Mouse (Mus musculus): ENCODE data around the gene Ric8b. TPM values are rescaled to one million over a fixed set of nuclear protein-coding genes. Genes with fewer than 3 reads are reported as not detected.

Gene Ric8b
- polyA plus RNA-seq, 1 experiment from 2014 or later, result 22.2 TPM

DNA sequence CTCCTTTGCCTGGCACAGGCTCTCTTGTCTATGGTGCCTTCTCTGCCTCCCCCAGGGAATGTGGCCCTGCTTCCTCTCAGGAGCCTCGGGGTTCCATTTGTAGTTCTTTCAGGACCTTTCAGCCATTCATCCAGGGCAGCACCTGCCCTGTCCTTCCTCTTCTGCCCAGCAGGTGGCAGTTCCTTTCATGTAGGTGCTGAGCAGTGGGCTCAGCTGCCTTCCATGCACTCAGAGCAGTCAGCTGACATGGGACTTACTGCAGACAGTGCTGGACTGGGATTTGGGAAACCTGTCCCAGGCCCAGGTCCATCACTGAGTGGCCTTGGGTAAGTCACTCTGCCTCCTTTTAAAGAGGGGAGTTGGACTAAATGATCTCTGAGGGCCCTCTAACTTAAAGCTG, 96.0 kb downstream of the Ric8b start:
- Histone ChIP-seq H3K27me3 (ENCODE audit: control insufficient read depth, insufficient read depth, low read length) (no peaks in the 10 kb centered on the region), H3K9ac (replicated peaks; ENCODE audit: low read depth, low read length) (no peak overlapping the region), H3K4me2 (replicated peaks; ENCODE audit: low read depth, low read length) (no peak overlapping the region), H3K9me3 (ENCODE audit: control insufficient read depth, low read depth, low read length) (no peaks in the 10 kb centered on the region), H3K4me3 (ENCODE audit: low read depth, low read length) (no peak overlapping the region), H3K27ac (ENCODE audit: low read length) (no peak overlapping the region), H3K36me3 (ENCODE audit: control insufficient read depth, insufficient read depth, low read length) (peaks cover 15% of the 10 kb centered on the region; the same call in 1 of the 2 replicates), H3K4me1 (ENCODE audit: control insufficient read depth, insufficient read depth, low read length) (no peaks in the 10 kb centered on the region)
- 9% methylated on average over 1 of the region's 1 CpGs for WGBS
- ATAC-seq (ENCODE audit: insufficient number of reproducible peaks, insufficient read depth, low FRiP score, low read depth), result 0 out of 2 replicates have a peak, but pooled peaks have one; percentile 56

GRCm38 (mm10) chr10:85013924-85014428, 96.6 kb downstream of the Ric8b start:
- Histone ChIP-seq H3K27me3 (ENCODE audit: control insufficient read depth, insufficient read depth, low read length) (no peaks in the 10 kb centered on the region), H3K4me2 (replicated peaks; ENCODE audit: low read depth, low read length) (no peak overlapping the region), H3K4me3 (ENCODE audit: low read depth, low read length) (no peak overlapping the region), H3K36me3 (ENCODE audit: control insufficient read depth, insufficient read depth, low read length) (peaks cover 15% of the 10 kb centered on the region; the same call in 1 of the 2 replicates), H3K9ac (replicated peaks; ENCODE audit: low read depth, low read length) (no peak overlapping the region), H3K4me1 (ENCODE audit: control insufficient read depth, insufficient read depth, low read length) (no peaks in the 10 kb centered on the region), H3K9me3 (ENCODE audit: control insufficient read depth, low read depth, low read length) (no peaks in the 10 kb centered on the region), H3K27ac (ENCODE audit: low read length) (no peak overlapping the region)
- 89% methylated on average over 8 of the region's 8 CpGs for whole genome bisulfite sequencing
- no peak for ATAC-seq (ENCODE audit: insufficient number of reproducible peaks, insufficient read depth, low FRiP score, low read depth)

GRCm38 (mm10) chr10:85014456-85014976, 97.1 kb downstream of the Ric8b start:
- H3K9me3 ChIP-seq (ENCODE audit: control insufficient read depth, low read depth, low read length), result no peaks in the 10 kb centered on the region
- H3K27me3 ChIP-seq (ENCODE audit: control insufficient read depth, insufficient read depth, low read length), result no peaks in the 10 kb centered on the region
- H3K4me1 ChIP-seq (ENCODE audit: control insufficient read depth, insufficient read depth, low read length), result no peaks in the 10 kb centered on the region
- peaks cover 15% of the 10 kb centered on the region; the same call in 1 of the 2 replicates for H3K36me3 ChIP-seq (ENCODE audit: control insufficient read depth, insufficient read depth, low read length)
- H3K27ac ChIP-seq (ENCODE audit: low read length), result no peak overlapping the region
- no peak overlapping the region for H3K4me2 ChIP-seq (replicated peaks; ENCODE audit: low read depth, low read length)
- no peak overlapping the region for H3K9ac ChIP-seq (replicated peaks; ENCODE audit: low read depth, low read length)
- WGBS, result 82% methylated on average over 9 of the region's 9 CpGs
- H3K4me3 ChIP-seq (ENCODE audit: low read depth, low read length), result no peak overlapping the region
- ATAC-seq (ENCODE audit: insufficient number of reproducible peaks, insufficient read depth, low FRiP score, low read depth), result no peak

DNA sequence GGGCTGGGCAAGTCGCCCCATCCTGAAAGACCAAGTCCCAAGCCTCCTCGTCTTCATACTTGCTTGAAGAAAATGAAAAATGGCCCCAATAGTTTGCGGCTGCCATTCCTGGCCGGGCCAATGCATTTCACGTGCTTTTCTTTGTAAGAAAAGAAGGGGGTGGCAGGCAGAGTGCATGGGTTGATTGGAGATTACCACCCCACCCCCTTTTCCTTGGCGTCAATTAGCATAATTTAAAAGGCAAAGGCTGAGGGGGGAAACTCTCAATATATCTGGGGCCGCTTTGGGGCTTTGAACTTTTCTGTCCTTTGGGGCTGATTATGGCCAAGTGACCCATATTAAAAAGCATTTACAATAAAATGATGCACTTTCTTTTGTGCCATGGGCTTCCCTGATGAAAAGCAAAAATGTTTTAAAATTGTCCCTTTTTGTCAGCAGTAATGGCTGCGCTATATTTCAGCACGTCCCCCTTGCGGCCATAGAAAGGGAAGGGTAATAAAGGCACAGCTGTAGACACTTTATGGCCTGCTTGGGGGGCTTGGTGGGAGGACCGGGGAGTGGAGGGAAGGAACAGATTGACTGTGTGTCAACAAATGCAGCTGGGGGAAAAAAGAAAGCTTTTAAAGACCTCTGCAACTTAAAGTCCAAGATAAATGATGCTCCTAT, 105.4 kb downstream of the Ric8b start:
- H3K27ac ChIP-seq (ENCODE audit: low read length), result no peak overlapping the region
- H3K9ac ChIP-seq (replicated peaks; ENCODE audit: low read depth, low read length), result no peak overlapping the region
- no peak overlapping the region for H3K4me3 ChIP-seq (ENCODE audit: low read depth, low read length)
- no peaks in the 10 kb centered on the region for H3K36me3 ChIP-seq (ENCODE audit: control insufficient read depth, insufficient read depth, low read length)
- ATAC-seq (ENCODE audit: insufficient number of reproducible peaks, insufficient read depth, low FRiP score, low read depth), result no peak
- no peaks in the 10 kb centered on the region for H3K27me3 ChIP-seq (ENCODE audit: control insufficient read depth, insufficient read depth, low read length)
- H3K9me3 ChIP-seq (ENCODE audit: control insufficient read depth, low read depth, low read length), result no peaks in the 10 kb centered on the region
- H3K4me1 ChIP-seq (ENCODE audit: control insufficient read depth, insufficient read depth, low read length), result no peaks in the 10 kb centered on the region
- WGBS, result 61% methylated on average over 11 of the region's 11 CpGs
- no peak overlapping the region for H3K4me2 ChIP-seq (replicated peaks; ENCODE audit: low read depth, low read length)

DNA sequence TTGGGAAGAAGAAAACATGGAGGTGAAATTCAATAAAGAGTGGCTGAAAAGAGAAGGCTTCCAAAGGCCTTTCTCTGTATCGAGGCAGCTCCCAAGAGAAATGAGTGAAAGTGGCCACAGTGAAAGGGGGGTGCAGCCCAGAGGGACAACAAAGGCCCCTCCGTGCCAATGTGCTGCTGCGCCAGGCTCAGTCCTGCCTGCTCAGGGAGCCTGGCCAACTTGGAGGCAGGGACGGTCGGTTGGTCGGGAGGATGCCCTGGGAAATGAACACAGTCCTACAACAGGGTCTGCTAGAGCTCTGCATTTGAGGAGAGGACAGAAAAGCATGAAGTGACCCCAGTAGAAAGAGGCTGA, 105.9 kb downstream of the Ric8b start:
- Histone ChIP-seq H3K27ac (ENCODE audit: low read length) (no peak overlapping the region), H3K9me3 (ENCODE audit: control insufficient read depth, low read depth, low read length) (no peaks in the 10 kb centered on the region), H3K4me1 (ENCODE audit: control insufficient read depth, insufficient read depth, low read length) (no peaks in the 10 kb centered on the region), H3K4me3 (ENCODE audit: low read depth, low read length) (no peak overlapping the region), H3K4me2 (replicated peaks; ENCODE audit: low read depth, low read length) (no peak overlapping the region), H3K27me3 (ENCODE audit: control insufficient read depth, insufficient read depth, low read length) (no peaks in the 10 kb centered on the region), H3K36me3 (ENCODE audit: control insufficient read depth, insufficient read depth, low read length) (no peaks in the 10 kb centered on the region), H3K9ac (replicated peaks; ENCODE audit: low read depth, low read length) (no peak overlapping the region)
- 66% methylated on average over 6 of the region's 6 CpGs for WGBS
- no peak for ATAC-seq (ENCODE audit: insufficient number of reproducible peaks, insufficient read depth, low FRiP score, low read depth)

DNA sequence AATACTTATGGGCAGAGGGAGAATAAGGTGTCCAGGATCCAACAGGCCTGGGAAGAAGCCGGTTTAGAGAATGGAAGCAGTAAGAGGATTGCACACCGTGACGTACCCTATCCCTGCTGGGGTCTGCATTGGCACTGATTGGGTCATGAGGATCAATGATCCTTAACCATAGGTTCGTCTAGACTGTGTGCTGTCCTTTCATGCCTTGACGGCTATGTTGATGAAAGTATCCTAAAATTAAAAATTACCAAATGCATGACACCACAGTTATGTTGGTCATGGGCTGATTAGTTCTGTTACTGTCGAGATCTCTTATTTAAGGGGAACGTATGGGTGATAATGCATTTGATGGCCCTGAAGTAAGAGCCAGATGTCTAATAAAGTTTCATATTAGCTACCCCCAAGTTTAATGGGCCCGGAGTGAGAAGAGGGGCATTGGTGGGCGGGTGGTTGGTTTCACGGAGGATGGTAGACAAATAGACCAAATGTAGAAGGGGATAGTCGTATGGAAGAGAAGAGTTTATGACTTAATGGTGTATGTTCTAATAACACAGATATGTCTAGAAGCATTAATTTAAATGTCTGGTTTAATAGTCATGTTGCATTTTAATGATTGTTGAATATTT, 108.5 kb downstream of the Ric8b start:
- H3K4me1 ChIP-seq (ENCODE audit: control insufficient read depth, insufficient read depth, low read length), result no peaks in the 10 kb centered on the region
- no peaks in the 10 kb centered on the region for H3K36me3 ChIP-seq (ENCODE audit: control insufficient read depth, insufficient read depth, low read length)
- ATAC-seq (ENCODE audit: insufficient number of reproducible peaks, insufficient read depth, low FRiP score, low read depth), result peak; percentile 95
- WGBS, result 89% methylated on average over 11 of the region's 11 CpGs
- H3K27me3 ChIP-seq (ENCODE audit: control insufficient read depth, insufficient read depth, low read length), result no peaks in the 10 kb centered on the region
- H3K27ac ChIP-seq (ENCODE audit: low read length), result no peak overlapping the region
- no peak overlapping the region for H3K9ac ChIP-seq (replicated peaks; ENCODE audit: low read depth, low read length)
- no peaks in the 10 kb centered on the region for H3K9me3 ChIP-seq (ENCODE audit: control insufficient read depth, low read depth, low read length)
- H3K4me2 ChIP-seq (replicated peaks; ENCODE audit: low read depth, low read length), result no peak overlapping the region
- no peak overlapping the region for H3K4me3 ChIP-seq (ENCODE audit: low read depth, low read length)

DNA sequence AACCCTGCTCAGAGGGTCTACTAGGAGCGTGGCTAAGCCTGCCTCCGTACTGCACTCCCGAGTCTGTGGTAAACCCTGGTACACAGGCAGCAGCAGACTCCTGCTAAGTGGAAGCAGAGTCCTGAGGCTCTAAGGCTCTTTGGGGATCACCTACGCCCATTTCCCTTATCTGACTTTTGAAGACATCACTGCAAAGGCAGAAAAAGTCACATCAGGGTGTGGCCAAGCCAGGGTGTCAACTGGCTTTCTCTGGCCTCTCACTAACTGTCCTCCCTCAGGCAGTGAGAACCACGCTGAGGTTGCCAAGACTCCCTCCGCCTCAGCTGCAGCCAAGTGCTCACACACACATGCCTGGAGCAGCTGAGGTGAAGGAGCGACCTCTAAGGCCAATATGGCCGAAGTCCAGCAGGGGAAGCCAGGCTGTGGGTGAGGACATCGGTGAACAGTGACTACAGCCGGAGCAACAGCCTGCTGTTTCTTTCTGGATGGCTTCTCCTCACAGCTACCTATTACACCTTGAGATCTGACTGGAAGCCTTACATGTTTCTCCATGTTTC, 110.3 kb downstream of the Ric8b start:
- Histone ChIP-seq H3K27me3 (ENCODE audit: control insufficient read depth, insufficient read depth, low read length) (no peaks in the 10 kb centered on the region), H3K4me1 (ENCODE audit: control insufficient read depth, insufficient read depth, low read length) (no peaks in the 10 kb centered on the region), H3K9me3 (ENCODE audit: control insufficient read depth, low read depth, low read length) (no peaks in the 10 kb centered on the region), H3K4me2 (replicated peaks; ENCODE audit: low read depth, low read length) (no peak overlapping the region), H3K9ac (replicated peaks; ENCODE audit: low read depth, low read length) (no peak overlapping the region), H3K4me3 (ENCODE audit: low read depth, low read length) (no peak overlapping the region), H3K27ac (ENCODE audit: low read length) (no peak overlapping the region), H3K36me3 (ENCODE audit: control insufficient read depth, insufficient read depth, low read length) (no peaks in the 10 kb centered on the region)
- WGBS, result 69% methylated on average over 10 of the region's 10 CpGs
- no peak for ATAC-seq (ENCODE audit: insufficient number of reproducible peaks, insufficient read depth, low FRiP score, low read depth)

DNA sequence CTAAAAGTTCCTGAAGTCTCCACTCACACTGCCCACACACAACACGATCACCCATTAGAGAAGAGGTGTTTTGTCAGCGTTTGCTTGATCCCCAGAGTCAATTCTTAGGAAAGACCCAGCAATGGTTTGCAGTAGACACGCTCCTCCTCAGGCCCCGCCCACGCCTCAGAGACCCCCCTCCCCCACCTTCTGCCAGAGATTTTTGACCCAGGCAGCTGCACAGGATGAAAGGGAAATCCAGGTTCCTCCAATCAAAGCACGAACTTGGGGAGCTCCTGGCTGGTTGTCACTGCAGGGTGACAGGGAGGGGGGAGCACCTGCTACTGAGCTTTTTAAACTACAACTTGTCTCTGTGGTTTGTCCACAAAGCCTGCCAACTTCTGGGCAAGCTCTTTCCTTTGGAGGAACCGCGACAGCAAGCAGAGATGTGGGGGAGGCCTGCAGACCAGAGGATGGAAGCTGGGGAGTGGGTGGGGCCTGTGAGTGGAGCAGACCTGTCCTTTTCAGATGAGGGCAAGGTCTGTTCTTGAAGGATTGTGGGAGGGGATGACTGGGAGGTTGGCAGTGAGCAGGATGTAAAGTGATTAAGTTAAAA, 117.8 kb downstream of the Ric8b start:
- 25% methylated on average over 8 of the region's 8 CpGs for WGBS

More for the DNA sequence above, 117.8 kb downstream of the Ric8b start:
- Histone ChIP-seq H3K27me3 (ENCODE audit: control insufficient read depth, insufficient read depth, low read length) (no peaks in the 10 kb centered on the region), H3K9me3 (ENCODE audit: control insufficient read depth, low read depth, low read length) (no peaks in the 10 kb centered on the region), H3K27ac (ENCODE audit: low read length) (no peak overlapping the region), H3K4me1 (ENCODE audit: control insufficient read depth, insufficient read depth, low read length) (no peaks in the 10 kb centered on the region), H3K4me2 (replicated peaks; ENCODE audit: low read depth, low read length) (no peak overlapping the region), H3K9ac (replicated peaks; ENCODE audit: low read depth, low read length) (no peak overlapping the region), H3K4me3 (ENCODE audit: low read depth, low read length) (no peak overlapping the region), H3K36me3 (ENCODE audit: control insufficient read depth, insufficient read depth, low read length) (no peaks in the 10 kb centered on the region)
- no peak for ATAC-seq (ENCODE audit: insufficient number of reproducible peaks, insufficient read depth, low FRiP score, low read depth)

Data from stomach, embryonic 14.5 days (tissue).